Mouse (Mus musculus) myocyte (in vitro differentiated cells): ENCODE measurements around the gene Zfp384.

Source experiments
- E2F4 ChIP-seq: IDR thresholded peaks from one replicate; pipeline ENCODE4 v1.6.1; 2011; ENCODE audit warnings: mild to moderate bottlenecking, control low read depth, moderate library complexity; ENCODE audit not compliant: insufficient read depth
- MYOG ChIP-seq, 3 experiments: IDR thresholded peaks; one replicate each; pipeline ENCODE4 v1.6.1; 2011; ENCODE audit warnings: control low read depth in 2 of 3, low read depth in 2 of 3, mild to moderate bottlenecking in 2 of 3; ENCODE audit not compliant: insufficient read length in 2 of 3, control insufficient read depth in 1 of 3, insufficient read depth in 1 of 3
- POLR2A ChIP-seq: IDR thresholded peaks from one replicate; pipeline ENCODE4 v1.6.1; 2011; ENCODE audit warnings: low read depth, mild to moderate bottlenecking, control low read depth, moderate library complexity; ENCODE audit not compliant: insufficient read length
- SRF ChIP-seq: IDR thresholded peaks from one replicate; pipeline ENCODE4 v1.6.1; 2011; ENCODE audit warnings: low read depth; ENCODE audit not compliant: control insufficient read depth, insufficient read length

GRCm38 (mm10) chr6:125042081-125042480 is 33.1 kb downstream of the Zfp384 start:
- TF ChIP-seq POLR2A (no peak), MYOG (IDR thresholded peaks at IDR 0.05; ENCODE audit: control insufficient read depth in 1 of 3, insufficient read depth in 1 of 3, insufficient read length in 2 of 3, low read depth in 2 of 3) (no peak), E2F4 (no peak), SRF (no peak)
